Mouse (Mus musculus) heart, postnatal 0 days (tissue): ENCODE measurements around the gene Tmem82.

Source experiments
- CTCF ChIP-seq: IDR thresholded peaks from 2 replicates; pipeline ENCODE4 v1.5.1; 2016; ENCODE audit warnings: antibody characterized with exemption, control low read depth, low read depth
- EP300 ChIP-seq: IDR thresholded peaks from 2 replicates; pipeline ENCODE4 v1.6.1; 2016; ENCODE audit warnings: antibody characterized with exemption, low read depth

GRCm38 (mm10) chr4:141570821-141571220 lies 47.6 kb downstream of the Tmem82 start:
- TF ChIP-seq CTCF (no peak), EP300 (no peak)
